Mouse (Mus musculus) heart, adult 11 months (tissue): ENCODE measurements around the gene Acads.

ENCODE experiments used
- DNase-seq: peaks from one replicate; pipeline ENCODE4 v3.0.0; 2022

Acads gene

DNA sequence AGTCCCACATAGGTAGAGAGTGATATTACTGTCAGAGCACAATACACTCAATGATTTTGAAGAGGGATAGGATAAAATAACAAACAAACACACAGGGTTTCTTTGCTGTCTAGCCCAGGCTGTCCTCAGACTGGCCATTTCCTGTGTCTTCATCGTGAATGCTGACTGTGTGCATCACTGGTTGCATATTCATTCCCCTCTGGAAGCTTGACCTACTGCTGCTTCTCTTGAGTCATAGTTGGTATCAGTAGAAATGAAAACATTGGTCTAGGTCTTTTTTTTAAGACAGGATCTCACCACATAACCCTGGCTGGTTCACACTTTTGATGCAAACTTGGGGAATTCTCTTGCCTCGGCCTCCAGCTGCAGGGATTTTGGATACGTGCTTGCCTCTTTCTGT is 49.5 kb downstream of the Acads start:
- DNase-seq = no peak

DNA sequence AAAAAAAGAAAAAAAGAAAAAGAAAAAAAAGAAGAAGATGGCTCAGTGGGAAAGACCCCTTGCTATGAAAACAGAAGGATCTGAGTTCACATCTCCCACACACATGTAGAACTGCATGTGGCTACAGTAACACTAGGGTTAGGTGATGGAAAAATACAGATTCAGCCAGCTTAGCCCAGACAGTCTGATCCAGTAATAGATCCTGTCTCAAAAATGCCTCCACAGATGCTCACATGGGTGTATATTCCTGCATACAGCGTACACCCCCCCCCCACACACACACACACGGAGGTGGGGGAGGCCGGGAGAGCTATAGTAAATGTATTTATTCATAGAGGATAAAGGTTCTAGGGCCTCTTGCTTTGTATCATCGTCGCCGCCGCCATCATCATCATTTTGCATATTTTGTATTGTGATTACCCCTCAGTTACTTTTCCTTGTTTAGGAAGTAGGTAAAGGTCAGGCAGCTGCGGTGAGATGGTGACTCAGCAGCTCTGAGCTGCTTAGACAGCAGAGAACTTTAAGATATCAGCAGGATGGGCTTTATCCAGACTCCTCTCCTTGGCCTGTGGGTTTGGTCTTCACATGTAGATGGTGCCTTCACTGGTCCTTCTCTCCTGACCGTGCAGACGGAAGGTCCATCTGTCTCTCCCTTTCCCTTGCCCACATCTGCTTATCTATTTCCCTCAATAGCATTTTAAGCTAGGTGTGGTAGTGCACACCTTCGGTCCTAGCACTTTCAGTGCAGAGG is 50.3 kb downstream of the Acads start:
- DNase-seq = no peak

DNA sequence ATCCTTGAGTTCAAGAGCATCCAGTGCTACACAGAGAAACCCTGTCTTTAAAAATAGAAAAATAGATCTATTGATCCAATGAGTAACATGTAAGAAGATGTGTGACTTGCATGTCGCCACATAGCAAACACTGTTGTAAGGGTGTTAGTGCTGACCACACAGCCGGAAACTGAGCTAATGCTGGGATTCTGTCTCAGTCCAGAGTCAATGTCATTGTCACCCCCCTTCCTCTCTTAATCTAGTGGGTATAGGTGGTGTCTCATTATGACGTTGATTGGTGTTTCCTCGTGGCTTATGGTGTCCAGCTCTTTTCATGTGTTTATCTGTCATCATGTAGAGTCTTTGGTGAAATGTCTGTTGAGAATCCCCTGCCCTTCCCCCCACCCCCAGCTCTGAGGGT is 52.9 kb downstream of the Acads start:
- no peak for DNase-seq

DNA sequence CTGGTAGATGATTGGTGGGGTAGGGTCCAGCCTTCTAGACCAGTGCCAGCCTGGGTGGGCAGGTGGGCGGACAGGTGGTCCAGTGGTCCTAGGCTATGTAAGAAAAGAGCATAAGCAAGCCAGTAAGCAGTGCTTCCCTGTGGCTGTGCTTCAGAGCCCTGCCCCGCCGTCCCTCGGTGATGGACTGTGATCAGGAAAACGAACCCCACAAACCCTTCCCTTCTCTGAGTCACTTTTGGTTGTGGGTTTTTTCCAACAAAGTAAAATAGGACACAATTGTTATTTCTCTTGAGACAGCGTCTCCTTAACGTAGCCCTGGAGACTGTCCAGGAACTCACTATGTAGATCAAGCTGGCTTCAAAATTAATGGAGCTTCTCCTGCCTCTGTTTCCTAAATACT is 55.8 kb downstream of the Acads start:
- DNase-seq = no peak

DNA sequence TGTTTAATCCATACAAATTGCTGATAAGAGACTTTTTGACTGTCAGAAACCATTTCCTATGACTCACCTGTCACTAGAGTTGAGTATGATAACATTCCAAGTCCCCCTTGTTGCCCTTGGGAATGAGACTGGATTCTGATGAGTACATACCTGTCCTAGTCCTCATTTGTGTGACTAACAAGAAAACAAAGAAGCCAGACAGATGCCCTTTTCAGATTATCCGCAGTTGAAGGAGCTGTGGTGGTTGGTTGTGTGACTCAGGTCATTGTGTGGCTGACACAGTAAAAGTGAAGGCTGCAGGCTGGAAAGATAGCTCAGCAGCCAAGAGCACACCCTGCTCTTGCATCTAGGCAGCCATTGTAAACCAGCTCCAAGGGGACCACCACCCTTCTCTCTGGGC is 56.6 kb downstream of the Acads start:
- DNase-seq = no peak

DNA sequence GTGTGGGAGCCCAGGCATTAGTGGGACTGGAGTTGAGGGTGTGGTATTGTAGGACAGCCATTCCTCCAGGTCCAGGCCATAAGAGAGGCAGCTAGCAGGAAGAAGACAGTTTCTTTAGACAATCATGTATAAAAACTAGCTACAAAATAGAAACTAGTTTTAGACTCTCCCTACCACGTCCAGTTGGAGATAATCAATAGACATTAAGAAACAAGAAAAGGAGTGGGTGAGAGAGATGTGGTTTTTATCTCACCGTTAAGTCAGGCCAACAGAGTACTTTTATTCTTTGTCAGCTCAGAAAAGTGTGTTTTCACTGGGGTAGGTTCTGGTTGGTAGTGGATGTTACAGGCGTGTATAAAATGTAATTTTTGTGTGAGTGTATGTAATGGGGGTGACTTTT is 58.2 kb downstream of the Acads start:
- no peak for DNase-seq
